Mouse (Mus musculus): ENCODE data around the gene Tmem116. TPM values are rescaled to one million over a fixed set of nuclear protein-coding genes. Genes with fewer than 3 reads are reported as not detected.

The Tmem116 gene
- polyA plus RNA-seq, 1 experiment from 2014 or later: 1.4 TPM

DNA sequence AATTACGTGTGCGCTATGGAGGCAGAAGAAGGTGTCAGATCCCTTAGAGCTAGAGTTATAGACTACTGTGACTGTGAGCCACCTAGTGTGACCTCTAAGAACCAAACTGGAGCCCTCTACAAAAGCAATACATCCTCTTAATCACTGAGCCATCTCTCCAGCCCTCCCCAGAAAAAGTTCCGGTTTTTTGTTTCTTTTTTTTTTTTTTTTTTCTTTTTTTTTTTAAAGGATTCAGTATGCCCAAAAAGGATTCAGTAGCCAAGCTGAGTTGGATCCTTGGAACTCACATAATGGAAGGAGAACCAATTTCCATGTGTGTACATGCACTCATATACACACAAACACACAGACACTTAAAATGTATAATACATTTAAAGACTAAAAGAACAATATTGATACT is 91.7 kb downstream of the Tmem116 start:
- Histone ChIP-seq H3K9ac (no peak overlapping the region), H3K4me1 (peaks cover 16% of the 10 kb centered on the region), H3K4me3 (no peak overlapping the region), H3K27me3 (no peaks in the 10 kb centered on the region), H3K4me2 (replicated peaks) (no peak overlapping the region), H3K9me3 (no peaks in the 10 kb centered on the region), H3K27ac (no peak overlapping the region), H3K36me3 (no peaks in the 10 kb centered on the region)
- no peak for ATAC-seq (ENCODE audit: insufficient number of reproducible peaks, insufficient read depth, low FRiP score, low TSS enrichment)
- WGBS: 78% methylated on average over 3 of the region's 3 CpGs

DNA sequence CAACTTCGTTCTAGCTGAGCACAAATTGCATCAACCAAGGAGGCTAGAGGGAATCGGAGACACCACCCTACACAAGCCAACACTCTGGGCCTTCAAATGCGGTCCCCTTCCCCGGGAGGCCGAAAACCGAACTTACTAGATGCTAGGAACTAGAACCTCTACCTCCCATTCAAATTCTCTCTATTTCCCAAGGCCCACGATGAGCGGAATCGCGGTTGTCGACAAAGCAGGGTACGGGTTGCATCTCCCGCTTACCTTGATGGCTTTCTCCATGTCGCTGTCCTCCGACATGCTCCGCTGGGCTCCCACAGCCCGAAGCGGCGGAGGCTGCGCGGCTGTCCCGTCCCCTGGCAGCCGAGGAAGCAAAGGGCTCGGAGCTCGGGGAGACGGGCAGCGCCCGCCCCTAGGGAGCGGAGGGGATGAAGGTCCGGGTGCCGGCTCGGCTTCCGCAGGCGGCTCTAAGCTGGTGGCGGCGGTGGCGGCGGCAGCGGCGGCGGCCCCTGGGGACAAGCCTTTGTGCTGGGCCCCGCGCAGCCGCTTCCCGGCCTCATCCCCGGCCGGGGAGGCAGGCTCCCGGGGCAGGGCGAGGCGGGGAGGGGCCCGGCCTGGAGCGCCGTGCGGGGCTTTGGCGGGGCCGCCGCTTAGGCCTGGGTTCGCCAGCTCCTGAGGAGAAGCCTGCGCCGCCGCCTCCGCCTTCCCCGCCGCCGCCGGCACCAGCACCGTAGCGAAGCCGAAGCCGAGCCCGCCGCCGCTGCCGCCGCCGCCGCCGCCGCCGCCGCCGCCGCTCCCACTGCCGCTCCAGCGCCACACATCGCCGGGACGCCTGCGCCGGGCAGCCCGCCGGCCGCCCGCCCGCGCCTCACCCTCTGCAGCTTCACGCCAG is 93.5 kb downstream of the Tmem116 start, which contains the start of the genes Adam1a and Gm42878:
TSS of gene Adam1a (minus strand) at position 573 of the 883 bp plus-strand sequence.
TSS of gene Gm42878 (minus strand) at position 573 of the 883 bp plus-strand sequence.
- Histone ChIP-seq H3K4me2 (replicated peaks) (peak within 1 kb of the TSS; percentile 80), H3K27me3 (no peaks in the 10 kb centered on the region), H3K4me1 (peaks cover 16% of the 10 kb centered on the region), H3K27ac (peak within 1 kb of the TSS; percentile 96), H3K9me3 (no peaks in the 10 kb centered on the region), H3K4me3 (peak within 1 kb of the TSS; percentile 100), H3K36me3 (no peaks in the 10 kb centered on the region), H3K9ac (peak within 1 kb of the TSS; percentile 100)
- under 1% methylated on average over 61 of the region's 97 CpGs for WGBS
- no peak for ATAC-seq (ENCODE audit: insufficient number of reproducible peaks, insufficient read depth, low FRiP score, low TSS enrichment)

DNA sequence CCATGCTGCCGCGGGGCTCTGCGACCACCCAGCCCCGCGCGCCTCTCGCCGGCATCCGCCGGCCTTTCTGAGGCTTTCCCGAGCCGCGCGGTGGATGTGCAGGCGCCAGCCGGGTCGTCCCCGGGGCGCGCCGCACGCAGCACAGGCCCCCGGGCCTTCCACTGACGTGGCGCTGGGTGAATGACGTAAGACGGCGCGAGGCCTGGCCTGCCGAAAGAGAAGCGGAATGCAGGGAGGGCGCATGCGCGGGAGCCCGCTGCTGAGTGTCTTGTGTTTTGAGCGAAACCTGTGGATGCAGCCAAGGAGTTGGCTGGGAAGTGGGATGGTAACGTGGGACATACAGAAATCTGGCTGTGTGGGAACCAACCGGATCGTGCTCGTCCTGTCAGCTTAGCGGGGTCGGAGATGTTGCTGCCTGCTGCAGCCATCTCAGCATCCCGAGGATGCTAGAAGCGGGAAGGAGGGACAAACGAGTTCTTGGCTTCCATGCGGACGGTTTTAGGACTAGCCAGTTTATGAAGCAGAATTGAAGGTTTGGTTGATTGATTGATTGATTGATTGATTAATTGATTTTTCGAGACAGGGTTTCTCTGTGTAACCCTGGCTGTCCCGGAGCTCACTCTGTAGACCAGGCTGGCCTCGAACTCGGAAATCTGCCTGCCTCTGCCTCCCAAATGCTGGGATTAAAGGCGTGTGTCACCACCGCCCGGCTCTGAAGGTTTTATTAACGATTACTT is 94.3 kb downstream of the Tmem116 start, which contains the start of gene Mapkapk5:
TSS of gene Mapkapk5 (minus strand) at position 113 of the 737 bp plus-strand sequence.
- H3K4me3 ChIP-seq: peak within 1 kb of the TSS; percentile 100
- no peaks in the 10 kb centered on the region for H3K27me3 ChIP-seq
- WGBS: 2% methylated on average over 55 of the region's 55 CpGs
- H3K4me2 ChIP-seq (replicated peaks): peak within 1 kb of the TSS; percentile 80
- H3K27ac ChIP-seq: peak within 1 kb of the TSS; percentile 96
- no peaks in the 10 kb centered on the region for H3K9me3 ChIP-seq
- H3K4me1 ChIP-seq: peaks cover 16% of the 10 kb centered on the region
- no peaks in the 10 kb centered on the region for H3K36me3 ChIP-seq
- H3K9ac ChIP-seq: peak within 1 kb of the TSS; percentile 100
- peak; percentile 95 for ATAC-seq (ENCODE audit: insufficient number of reproducible peaks, insufficient read depth, low FRiP score, low TSS enrichment)

DNA sequence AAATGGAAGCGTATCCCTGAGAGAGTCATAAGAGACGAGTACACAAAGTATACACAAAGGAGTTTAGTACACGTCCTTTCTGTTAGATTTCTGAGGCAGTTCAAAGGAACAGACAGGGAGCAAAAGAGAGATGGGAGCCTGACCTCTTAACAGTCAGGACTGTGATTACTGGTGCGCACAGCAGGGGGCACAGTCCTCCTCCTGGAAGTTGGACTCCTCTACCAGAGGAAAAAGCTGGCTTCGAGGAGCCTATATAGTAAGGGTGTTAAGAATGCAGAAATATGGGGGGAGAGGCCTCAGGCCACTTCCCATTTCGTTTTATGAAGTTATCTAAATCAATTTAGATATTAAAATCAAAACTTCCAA is 94.8 kb downstream of the Tmem116 start:
- H3K9me3 ChIP-seq: no peaks in the 10 kb centered on the region
- peak overlapping the region; percentile 96; the same call in 1 of the 2 replicates for H3K27ac ChIP-seq
- H3K4me3 ChIP-seq: peak overlapping the region; percentile 100
- H3K27me3 ChIP-seq: no peaks in the 10 kb centered on the region
- H3K4me2 ChIP-seq (replicated peaks): peak overlapping the region; percentile 80
- H3K36me3 ChIP-seq: no peaks in the 10 kb centered on the region
- no peak for ATAC-seq (ENCODE audit: insufficient number of reproducible peaks, insufficient read depth, low FRiP score, low TSS enrichment)
- peak overlapping the region; percentile 100 for H3K9ac ChIP-seq
- peaks cover 16% of the 10 kb centered on the region for H3K4me1 ChIP-seq
- 37% methylated on average over 6 of the region's 6 CpGs for WGBS

DNA sequence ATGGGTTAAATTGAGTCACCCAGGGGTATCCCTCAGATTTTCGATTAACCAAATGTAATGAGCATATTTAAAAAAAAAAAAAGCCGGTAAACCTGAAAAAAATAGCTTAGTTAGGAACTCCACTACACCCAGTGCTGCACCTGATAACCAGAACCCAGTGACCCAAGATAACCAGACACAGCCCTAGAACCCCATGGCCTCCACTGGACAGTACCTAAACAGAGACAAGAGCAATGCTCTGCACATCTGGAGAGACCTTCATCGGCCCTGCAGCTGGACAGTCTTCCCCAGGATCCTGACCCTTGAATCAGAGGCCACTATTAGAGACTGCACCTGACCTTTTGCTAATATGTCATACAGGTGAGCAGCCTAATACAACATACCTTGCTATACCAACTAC is 95.4 kb downstream of the Tmem116 start:
- H3K4me2 ChIP-seq (replicated peaks): no peak overlapping the region
- H3K27me3 ChIP-seq: no peaks in the 10 kb centered on the region
- H3K9me3 ChIP-seq: no peaks in the 10 kb centered on the region
- H3K4me1 ChIP-seq: peaks cover 16% of the 10 kb centered on the region
- H3K9ac ChIP-seq: no peak overlapping the region
- ATAC-seq (ENCODE audit: insufficient number of reproducible peaks, insufficient read depth, low FRiP score, low TSS enrichment): no peak
- H3K27ac ChIP-seq: no peak overlapping the region
- no peaks in the 10 kb centered on the region for H3K36me3 ChIP-seq
- 95% methylated on average over 3 of the region's 3 CpGs for WGBS
- H3K4me3 ChIP-seq: 0 out of 2 replicates have a peak overlapping the region, but pooled peaks have one; percentile 100

DNA sequence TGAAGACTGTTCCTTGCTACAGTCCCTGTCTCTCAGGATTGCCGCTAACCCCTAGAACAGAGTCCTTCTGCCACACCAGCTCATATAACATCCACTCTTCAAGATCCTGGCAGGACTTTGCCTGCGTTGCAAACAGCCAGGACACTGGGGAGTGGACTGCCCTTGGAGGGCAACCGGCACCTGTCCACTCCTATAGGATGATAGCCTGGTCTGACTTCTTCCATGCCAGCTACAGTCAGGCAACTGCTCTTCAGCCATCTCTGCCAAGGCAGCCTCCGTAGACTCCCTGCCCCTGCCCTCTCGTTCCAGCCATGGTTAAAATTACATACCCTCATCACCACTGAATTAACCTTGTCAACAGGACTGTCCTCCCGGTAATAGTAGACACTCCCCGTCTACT is 97.5 kb downstream of the Tmem116 start:
- no peak overlapping the region for H3K27ac ChIP-seq
- no peak for ATAC-seq (ENCODE audit: insufficient number of reproducible peaks, insufficient read depth, low FRiP score, low TSS enrichment)
- H3K4me1 ChIP-seq: peaks cover 9% of the 10 kb centered on the region
- no peaks in the 10 kb centered on the region for H3K36me3 ChIP-seq
- 84% methylated on average over 7 of the region's 7 CpGs for WGBS
- H3K9me3 ChIP-seq: no peaks in the 10 kb centered on the region
- no peak overlapping the region for H3K4me2 ChIP-seq (replicated peaks)
- H3K4me3 ChIP-seq: no peak overlapping the region
- H3K27me3 ChIP-seq: no peaks in the 10 kb centered on the region
- H3K9ac ChIP-seq: no peak overlapping the region

DNA sequence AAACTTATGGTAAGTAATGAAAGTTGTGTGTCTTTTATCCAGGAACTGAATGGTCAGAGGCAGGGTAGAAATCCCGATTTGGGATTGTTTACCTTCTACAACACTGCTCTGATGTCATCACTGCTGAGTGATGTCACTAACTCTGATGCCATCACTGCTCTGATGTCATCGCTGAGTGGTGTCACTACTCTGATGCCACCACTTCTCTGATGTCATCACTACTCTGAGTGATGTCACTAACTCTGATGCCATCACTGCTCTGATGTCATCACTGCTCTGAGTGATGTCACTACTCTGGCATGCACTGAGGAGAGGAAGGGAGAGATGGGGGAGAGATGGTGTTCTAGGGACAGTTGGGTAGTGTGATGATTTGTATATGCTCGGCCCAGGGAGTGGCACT is 110.7 kb downstream of the Tmem116 start:
- 0 out of 2 replicates have a peak, but pooled peaks cover 2% of the 10 kb centered on the region for H3K36me3 ChIP-seq
- no peak overlapping the region for H3K4me2 ChIP-seq (replicated peaks)
- H3K4me1 ChIP-seq: 0 out of 2 replicates have a peak, but pooled peaks cover 4% of the 10 kb centered on the region
- no peaks in the 10 kb centered on the region for H3K27me3 ChIP-seq
- no peak overlapping the region for H3K27ac ChIP-seq
- WGBS: 87% methylated on average over 3 of the region's 3 CpGs
- no peak overlapping the region for H3K9ac ChIP-seq
- ATAC-seq (ENCODE audit: insufficient number of reproducible peaks, insufficient read depth, low FRiP score, low TSS enrichment): no peak
- no peak overlapping the region for H3K4me3 ChIP-seq
- no peaks in the 10 kb centered on the region for H3K9me3 ChIP-seq

DNA sequence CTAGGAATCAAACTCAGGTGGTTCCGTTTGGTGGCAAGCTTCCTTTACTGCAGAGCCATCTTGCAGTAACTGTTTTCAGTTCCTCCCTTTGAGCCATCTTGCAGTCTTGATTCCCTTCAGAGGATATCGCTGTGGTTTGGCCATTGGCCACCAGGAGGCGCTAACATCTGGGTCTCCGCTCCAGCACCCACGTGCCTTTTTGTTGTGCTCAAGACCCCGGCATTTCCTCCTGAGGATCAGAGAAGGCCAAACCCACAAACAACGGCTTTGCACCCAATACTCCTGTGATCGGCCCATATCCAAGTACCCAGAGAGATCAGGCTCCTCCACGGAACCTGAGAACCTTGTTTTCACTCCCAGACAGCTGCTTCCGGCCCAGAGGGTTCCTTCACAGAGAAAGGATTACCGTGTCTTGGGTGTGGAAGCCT is 112.8 kb downstream of the Tmem116 start:
- Histone ChIP-seq H3K9me3 (no peaks in the 10 kb centered on the region), H3K36me3 (peaks cover 17% of the 10 kb centered on the region; the same call in 1 of the 2 replicates), H3K9ac (no peak overlapping the region), H3K27me3 (no peaks in the 10 kb centered on the region), H3K4me2 (replicated peaks) (peak overlapping the region; percentile 42), H3K4me3 (0 out of 2 replicates have a peak overlapping the region, but pooled peaks have one; percentile 22), H3K27ac (peak overlapping the region; percentile 9; the same call in 1 of the 2 replicates), H3K4me1 (0 out of 2 replicates have a peak, but pooled peaks cover 4% of the 10 kb centered on the region)
- no peak for ATAC-seq (ENCODE audit: insufficient number of reproducible peaks, insufficient read depth, low FRiP score, low TSS enrichment)
- 7% methylated on average over 11 of the region's 11 CpGs for WGBS

DNA sequence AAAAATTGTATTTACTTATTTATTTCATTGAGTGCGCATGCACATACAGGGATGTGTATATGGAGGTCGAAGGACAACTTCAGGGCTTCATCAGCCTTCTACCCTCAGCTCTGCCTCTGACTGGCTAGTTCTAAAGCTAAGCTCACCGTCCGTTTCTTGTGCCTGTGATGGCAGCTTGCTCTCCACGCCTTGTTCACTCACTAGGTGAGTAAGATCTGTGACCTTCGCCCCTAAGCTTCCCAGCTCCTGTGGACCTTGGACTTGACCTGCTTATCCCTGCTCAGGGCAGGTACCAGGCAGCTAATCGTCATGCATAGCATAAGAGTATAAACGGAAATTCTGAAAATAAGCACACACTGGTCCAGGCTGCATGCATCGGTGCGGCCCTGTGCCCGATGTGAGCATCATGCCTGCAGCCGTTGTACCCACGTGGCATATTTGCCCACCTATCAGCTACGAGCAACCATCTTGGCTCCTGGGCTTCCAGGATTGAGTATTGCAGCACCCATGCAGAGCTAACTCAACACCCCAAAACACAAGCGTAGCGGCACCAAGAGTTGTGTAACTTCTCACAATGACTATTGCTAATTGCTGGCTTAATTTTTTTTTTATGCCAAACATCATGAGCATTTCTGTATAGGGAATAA is 114.5 kb downstream of the Tmem116 start:
- 0 out of 2 replicates have a peak, but pooled peaks cover 4% of the 10 kb centered on the region for H3K4me1 ChIP-seq
- H3K4me3 ChIP-seq: no peak overlapping the region
- no peak for ATAC-seq (ENCODE audit: insufficient number of reproducible peaks, insufficient read depth, low FRiP score, low TSS enrichment)
- H3K27ac ChIP-seq: no peak overlapping the region
- H3K27me3 ChIP-seq: no peaks in the 10 kb centered on the region
- H3K9ac ChIP-seq: no peak overlapping the region
- peaks cover 34% of the 10 kb centered on the region for H3K36me3 ChIP-seq
- 90% methylated on average over 16 of the region's 16 CpGs for WGBS
- H3K4me2 ChIP-seq (replicated peaks): no peak overlapping the region
- H3K9me3 ChIP-seq: no peaks in the 10 kb centered on the region

DNA sequence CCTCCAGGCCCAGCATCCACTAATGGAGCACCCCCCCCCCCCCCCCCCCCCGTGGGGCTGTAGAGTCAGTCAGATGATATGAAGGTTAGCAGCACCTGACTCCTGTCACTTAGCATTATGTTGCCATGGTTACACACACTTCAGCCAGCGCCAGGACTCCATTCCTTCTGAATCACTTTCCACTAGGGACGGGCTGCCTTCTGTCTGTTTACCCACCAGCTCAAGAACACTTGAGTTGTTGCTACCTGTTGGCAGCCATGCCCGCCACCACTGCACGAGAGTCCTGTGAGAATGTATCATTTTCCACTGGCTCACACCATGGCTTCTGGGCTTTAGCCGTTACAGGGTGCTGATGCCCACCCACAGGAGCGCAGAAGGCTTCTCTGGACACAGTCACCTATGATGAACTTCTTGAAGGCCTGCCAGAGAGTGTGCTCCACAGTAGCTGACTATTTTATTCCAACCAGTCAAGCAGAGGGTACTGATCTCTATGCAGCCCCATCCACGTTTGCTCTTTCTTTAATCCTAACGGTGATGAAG is 118.3 kb downstream of the Tmem116 start:
- Histone ChIP-seq H3K4me1 (no peaks in the 10 kb centered on the region), H3K9ac (no peak overlapping the region), H3K27ac (no peak overlapping the region), H3K27me3 (no peaks in the 10 kb centered on the region), H3K36me3 (peaks cover 68% of the 10 kb centered on the region), H3K4me3 (no peak overlapping the region), H3K9me3 (no peaks in the 10 kb centered on the region), H3K4me2 (replicated peaks) (no peak overlapping the region)
- 79% methylated on average over 9 of the region's 9 CpGs for WGBS
- no peak for ATAC-seq (ENCODE audit: insufficient number of reproducible peaks, insufficient read depth, low FRiP score, low TSS enrichment)

DNA sequence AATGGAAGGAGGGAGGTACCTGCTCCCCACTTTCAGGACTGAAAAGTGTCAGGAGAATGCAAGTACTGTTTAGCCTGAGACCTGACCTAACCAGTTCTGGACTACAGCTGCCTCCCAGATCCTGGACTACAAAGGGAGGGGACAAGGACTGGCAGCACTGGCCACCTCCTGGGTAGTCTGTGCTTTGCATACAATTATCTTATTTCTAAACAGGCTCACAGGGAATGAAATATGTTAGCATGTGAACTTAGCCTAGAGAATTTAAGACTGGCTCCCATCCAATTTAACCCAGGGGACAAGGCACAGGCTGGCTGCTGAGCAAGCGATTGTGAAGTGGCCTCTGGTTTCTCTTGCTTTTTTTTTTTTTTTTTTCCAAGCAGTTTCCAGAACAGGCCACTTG is 119.1 kb downstream of the Tmem116 start:
- Histone ChIP-seq H3K4me2 (replicated peaks) (no peak overlapping the region), H3K36me3 (peaks cover 77% of the 10 kb centered on the region), H3K4me3 (no peak overlapping the region), H3K4me1 (no peaks in the 10 kb centered on the region), H3K9me3 (no peaks in the 10 kb centered on the region), H3K9ac (no peak overlapping the region), H3K27me3 (no peaks in the 10 kb centered on the region), H3K27ac (no peak overlapping the region)
- no peak for ATAC-seq (ENCODE audit: insufficient number of reproducible peaks, insufficient read depth, low FRiP score, low TSS enrichment)
- WGBS: 92% methylated on average over 1 of the region's 1 CpGs

Measured in embryonic facial prominence, embryonic 12.5 days (tissue).